Mouse (Mus musculus) liver, adult 2 months (tissue): ENCODE data around the gene Ano7. TPM values are rescaled to one million over a fixed set of nuclear protein-coding genes. Genes with fewer than 3 reads are reported as not detected.

Source experiments
- DNase-seq: peaks from one replicate; pipeline ENCODE4 v3.0.0-alpha.2; 2011; ENCODE audit warnings: low read depth, low spot score; ENCODE audit errors: extremely low read depth
- H3K27ac ChIP-seq: fragments of 200-500 bp; replicated peaks from 2 replicates; pipeline ENCODE4 v1.5.1; 2012; ENCODE audit warnings: low read depth, mild to moderate bottlenecking, control low read depth, inconsistent platforms, low read length; ENCODE audit not compliant: insufficient read depth
- H3K27me3 ChIP-seq: fragments of 200-500 bp; 2 replicates; pipeline ENCODE4 v1.6.1; 2012; ENCODE audit warnings: mild to moderate bottlenecking, moderate library complexity, low read length, inconsistent platforms; ENCODE audit not compliant: control insufficient read depth, insufficient read depth
- H3K36me3 ChIP-seq: fragments of 200-500 bp; 2 replicates; pipeline ENCODE4 v1.6.1; 2012; ENCODE audit warnings: low read length, inconsistent platforms; ENCODE audit not compliant: control insufficient read depth, insufficient read depth
- H3K4me1 ChIP-seq: fragments of 200-500 bp; 2 replicates; pipeline ENCODE4 v1.6.1; 2011; ENCODE audit warnings: low read length; ENCODE audit not compliant: control insufficient read depth, insufficient read depth
- H3K4me3 ChIP-seq: fragments of 200-500 bp; 2 replicates; pipeline ENCODE4 v1.5.1; 2011; ENCODE audit warnings: low read depth, mild to moderate bottlenecking, control low read depth, low read length, moderate library complexity; ENCODE audit not compliant: insufficient read depth
- H3K79me2 ChIP-seq: fragments of 200-500 bp; 2 replicates; pipeline ENCODE4 v1.6.1; 2012; ENCODE audit warnings: inconsistent platforms, mild to moderate bottlenecking, low read length, moderate library complexity; ENCODE audit not compliant: control insufficient read depth, insufficient read depth
- H3K9ac ChIP-seq: fragments of 200-500 bp; 2 replicates; pipeline ENCODE4 v1.6.1; 2012; ENCODE audit warnings: low read depth, mild to moderate bottlenecking, control low read depth, inconsistent platforms, low read length
- CTCF ChIP-seq: fragments of 200-500 bp; IDR thresholded peaks from 2 replicates; pipeline ENCODE4 v1.5.1; 2011; ENCODE audit warnings: low read depth, low read length, control low read depth
- POLR2A ChIP-seq: fragments of 200-500 bp; IDR thresholded peaks from 2 replicates; pipeline ENCODE4 v1.6.1; 2011; ENCODE audit warnings: low read length, control low read depth; ENCODE audit not compliant: insufficient read depth; ENCODE audit errors: extremely low read depth
- WGBS: fragments of 180-500 bp; shearing (Covaris S2); methylation state at CpG from one replicate; pipeline ENCODE4 v1.1.7; 2018; 5-methylcytosine and 5-hydroxymethylcytosine counted together
- polyA plus RNA-seq: library from polyadenylated mRNA; depleted of rRNA; stranded (reverse); fragments of >200 nt; gene quantifications from 2 replicates; pipeline ENCODE4 v1.2.3, GENCODE M21; 2012
- total RNA-seq: library from RNA; depleted of rRNA; stranded (reverse); fragments of >200 nt; gene quantifications from 2 replicates; pipeline ENCODE4 v1.2.3, GENCODE M21; 2014

The Ano7 gene
- total and polyA plus RNA-seq, 2 experiments, result 0.02 TPM; not detected in 1

DNA sequence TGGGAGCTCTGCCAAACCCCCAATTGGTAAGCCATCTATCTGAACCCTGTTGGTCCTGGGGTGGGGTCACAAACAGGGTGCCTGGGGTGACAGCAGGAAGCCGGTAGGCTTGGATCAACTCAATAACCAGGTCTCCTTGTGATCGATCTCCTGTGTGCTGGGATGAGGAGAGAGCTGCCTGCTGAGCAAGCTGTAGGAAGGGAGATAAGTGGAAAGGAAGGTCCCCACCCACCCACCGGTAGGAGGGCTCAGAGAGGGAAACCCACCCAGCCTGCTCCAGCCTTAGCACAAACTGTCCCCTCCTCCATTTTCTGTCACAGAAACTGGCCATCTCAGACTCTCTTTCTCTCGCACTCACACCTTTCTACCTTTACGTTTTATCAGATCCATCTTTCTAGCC, 3.6 kb downstream of the Ano7 start:
- H3K9ac ChIP-seq, result no peak overlapping the region
- no peaks in the 10 kb centered on the region for H3K36me3 ChIP-seq
- no peaks in the 10 kb centered on the region for H3K27me3 ChIP-seq
- no peak overlapping the region for H3K4me3 ChIP-seq
- DNase-seq, result no peak
- H3K79me2 ChIP-seq, result no peaks in the 10 kb centered on the region
- 74% methylated on average over 5 of the region's 5 CpGs for WGBS
- H3K27ac ChIP-seq, result no peak overlapping the region
- peaks cover 2% of the 10 kb centered on the region; the same call in 1 of the 2 replicates for H3K4me1 ChIP-seq
- no peak for TF ChIP-seq POLR2A
- TF ChIP-seq CTCF, result no peak

DNA sequence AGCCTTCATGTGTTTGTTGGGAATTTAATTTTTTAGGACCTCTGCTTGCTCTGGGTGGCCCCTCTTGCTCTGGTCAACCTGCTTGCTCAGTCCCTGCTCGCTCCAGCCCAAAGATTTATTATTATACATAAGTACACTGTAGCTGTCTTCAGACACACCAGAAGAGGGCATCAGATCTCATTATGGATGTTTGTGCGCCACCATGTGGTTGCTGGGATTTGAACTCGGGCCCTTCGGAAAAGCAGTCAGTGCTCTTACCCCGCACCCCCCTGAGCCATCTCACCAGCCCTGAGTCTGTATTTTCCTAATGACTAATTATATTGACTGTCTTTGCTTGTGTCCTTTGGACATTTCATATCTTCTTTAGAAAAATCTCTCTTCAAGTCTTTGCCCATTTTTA, 5.4 kb downstream of the Ano7 start:
- Histone ChIP-seq H3K36me3 (no peaks in the 10 kb centered on the region), H3K4me3 (no peak overlapping the region), H3K4me1 (peaks cover 2% of the 10 kb centered on the region; the same call in 1 of the 2 replicates), H3K9ac (no peak overlapping the region), H3K79me2 (no peaks in the 10 kb centered on the region), H3K27me3 (no peaks in the 10 kb centered on the region), H3K27ac (no peak overlapping the region)
- no peak for TF ChIP-seq POLR2A
- 87% methylated on average over 5 of the region's 5 CpGs for WGBS
- DNase-seq, result no peak

DNA sequence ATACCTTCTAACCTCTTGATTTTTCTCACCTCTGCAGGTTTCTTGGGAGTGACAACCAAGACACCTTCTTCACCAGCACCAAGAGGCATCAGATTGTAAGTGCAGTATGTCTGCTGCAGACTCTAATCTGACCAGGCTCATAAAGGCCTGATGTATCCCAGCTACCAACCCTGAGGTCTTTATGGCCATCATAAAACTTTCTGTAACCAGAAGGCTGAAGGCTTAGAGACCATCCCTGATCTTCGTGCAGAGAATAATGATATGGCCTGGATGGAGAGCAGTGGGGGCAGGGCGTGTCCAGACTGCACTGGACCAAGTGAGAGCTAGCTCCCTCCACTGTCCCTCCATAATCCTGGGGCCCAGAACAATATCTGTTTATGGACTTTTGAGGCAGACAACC, 13.5 kb downstream of the Ano7 start:
- Histone ChIP-seq H3K4me3 (no peak overlapping the region), H3K9ac (no peak overlapping the region), H3K4me1 (no peaks in the 10 kb centered on the region), H3K27ac (no peak overlapping the region), H3K36me3 (no peaks in the 10 kb centered on the region), H3K79me2 (no peaks in the 10 kb centered on the region), H3K27me3 (no peaks in the 10 kb centered on the region)
- no peak for TF ChIP-seq POLR2A
- TF ChIP-seq CTCF, result no peak
- WGBS, result 92% methylated on average over 2 of the region's 2 CpGs
- DNase-seq, result no peak

DNA sequence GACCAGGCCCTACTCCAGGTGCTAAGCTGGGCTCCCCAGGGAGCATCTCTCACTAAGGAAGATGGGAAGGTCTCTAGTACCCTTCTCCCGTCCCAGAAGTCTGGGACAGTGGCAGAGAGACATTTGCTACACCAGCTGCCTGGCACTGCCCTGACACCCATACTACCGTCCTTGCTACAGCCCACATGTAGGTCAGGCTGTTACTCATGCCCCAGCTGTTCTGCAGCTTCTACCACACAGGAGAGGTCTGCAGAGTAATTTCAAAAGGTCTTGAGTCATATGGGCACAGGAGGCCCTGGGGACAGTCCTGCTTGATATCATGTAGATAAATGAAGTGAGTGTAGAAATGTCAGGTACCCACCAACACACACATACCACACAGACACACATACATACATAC, 15.2 kb downstream of the Ano7 start:
- Histone ChIP-seq H3K4me1 (no peaks in the 10 kb centered on the region), H3K79me2 (no peaks in the 10 kb centered on the region), H3K4me3 (no peak overlapping the region), H3K9ac (no peak overlapping the region), H3K27ac (no peak overlapping the region), H3K27me3 (no peaks in the 10 kb centered on the region), H3K36me3 (no peaks in the 10 kb centered on the region)
- DNase-seq, result no peak
- TF ChIP-seq POLR2A (no peak), CTCF (no peak)
- 91% methylated on average over 2 of the region's 2 CpGs for WGBS

DNA sequence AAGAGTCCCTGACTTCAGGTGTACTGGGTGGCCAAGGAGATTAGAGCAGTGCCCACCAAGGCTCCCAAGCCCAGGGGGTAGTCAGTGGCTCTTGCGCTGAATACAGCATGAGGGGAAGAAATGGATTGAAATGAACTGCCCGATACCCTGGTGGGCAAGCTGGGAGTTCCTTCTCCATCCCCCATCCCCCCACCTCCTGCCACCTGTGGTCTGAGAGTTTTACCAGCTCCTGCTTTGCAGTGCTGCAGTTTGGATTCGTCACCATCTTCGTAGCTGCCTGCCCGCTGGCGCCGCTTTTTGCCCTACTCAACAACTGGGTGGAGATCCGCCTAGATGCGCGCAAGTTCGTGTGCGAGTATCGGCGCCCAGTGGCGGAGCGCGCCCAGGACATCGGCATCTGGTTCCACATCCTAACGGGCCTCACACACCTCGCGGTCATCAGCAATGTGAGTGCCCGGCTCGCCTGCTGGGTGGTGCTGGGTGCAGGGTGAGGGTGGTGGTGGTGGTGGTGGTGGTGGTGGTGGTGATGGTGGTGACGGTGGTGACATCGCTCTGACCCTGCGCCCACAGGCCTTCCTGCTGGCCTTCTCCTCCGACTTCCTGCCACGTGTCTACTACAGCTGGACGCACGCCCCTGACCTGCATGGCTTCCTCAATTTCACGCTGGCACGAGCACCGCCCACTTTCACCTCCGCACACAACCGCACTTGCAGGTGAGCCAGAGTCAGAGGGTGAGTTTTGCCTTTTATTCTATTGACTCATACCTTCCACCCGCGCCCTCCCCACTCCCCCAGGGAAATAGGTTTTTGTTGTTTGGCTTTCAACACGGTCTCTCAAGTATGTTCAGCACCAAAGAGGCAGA, 27.7 kb downstream of the Ano7 start:
- peak overlapping the region; percentile 30; the same call in 1 of the 2 replicates for H3K9ac ChIP-seq
- H3K79me2 ChIP-seq, result no peaks in the 10 kb centered on the region
- H3K4me3 ChIP-seq, result peak overlapping the region; percentile 56
- 14% methylated on average over 38 of the region's 38 CpGs for WGBS
- no peaks in the 10 kb centered on the region for H3K4me1 ChIP-seq
- H3K36me3 ChIP-seq, result peaks cover 1% of the 10 kb centered on the region
- TF ChIP-seq POLR2A (no peak), CTCF (no peak)
- H3K27ac ChIP-seq, result no peak overlapping the region
- no peak for DNase-seq
- no peaks in the 10 kb centered on the region for H3K27me3 ChIP-seq

DNA sequence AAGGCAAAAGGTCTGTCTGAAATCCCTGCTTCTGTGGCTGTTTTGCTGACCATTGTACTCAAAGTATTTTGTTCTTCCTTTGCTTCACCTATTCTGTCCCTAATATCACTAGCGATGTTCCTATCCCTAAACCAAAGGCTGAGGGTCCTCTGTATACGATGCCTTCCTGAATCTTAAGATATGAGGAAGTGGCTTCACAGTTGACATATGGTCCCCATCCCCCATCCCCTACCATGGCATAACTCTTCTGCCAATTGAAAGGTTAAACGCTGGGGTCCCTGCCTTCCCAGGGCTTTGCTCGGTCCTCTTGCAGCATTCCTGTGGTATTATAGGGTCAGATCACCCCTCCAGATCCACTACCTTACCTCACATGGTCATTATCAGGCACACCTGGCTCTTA, 29.7 kb downstream of the Ano7 start:
- Histone ChIP-seq H3K79me2 (no peaks in the 10 kb centered on the region), H3K36me3 (peaks cover 20% of the 10 kb centered on the region), H3K4me3 (no peak overlapping the region), H3K9ac (no peak overlapping the region), H3K27me3 (no peaks in the 10 kb centered on the region), H3K27ac (no peak overlapping the region), H3K4me1 (no peaks in the 10 kb centered on the region)
- TF ChIP-seq CTCF (no peak), POLR2A (no peak)
- no peak for DNase-seq
- WGBS, result 80% methylated on average over 4 of the region's 4 CpGs
